ENCODE assay signal across 12 mouse cellular contexts in genomic region chr5:113467765-113468164, GRCm38 (mm10). TPM values are rescaled to one million over a fixed set of nuclear protein-coding genes. Genes with fewer than 3 reads are reported as not detected.
DNase-seq lines count a peak whose midpoint lies in the region; ATAC-seq and TF ChIP-seq lines count a peak whose summit lies in the region.
"Had no signal": no experiment of that assay in that cellular context is flagged by ENCODE, and none has a peak within 500 bp of the region (broad histone marks: within the 10 kb centered on the region; RNA-seq: fewer than 3 reads in every experiment).

No protein-coding gene starts in this region.

- DNase-seq in kidney, adult 2 months: peak; percentile 4
- no peak for DNase-seq in kidney, postnatal 36 days
- peak; percentile 87 for DNase-seq in ZHBTc4 (ENCODE audit: low read depth, low spot score)
- peak; percentile 55 for DNase-seq in embryonic facial prominence, embryonic 14.5 days (ENCODE audit: low spot score)
- no peak for DNase-seq in neural tube, embryonic 11.5 days (ENCODE audit: low spot score)
- DNase-seq in thymus, postnatal 4 days: no peak
- no peak for DNase-seq in adrenal gland, postnatal 36 days
- DNase-seq in cerebellum, postnatal 14 days: no peak
- DNase-seq: heart, postnatal 36 days; right cerebral cortex, postnatal 25 days; thymus, postnatal 36 days had no signal

- TF ChIP-seq CTCF in kidney, adult 2 months (conservative IDR thresholded peaks at IDR 0.05; ENCODE audit: insufficient read depth, insufficient read length, low read depth, low read length): no peak

- H3K27me3 ChIP-seq in kidney, adult 2 months (replicated peaks; ENCODE audit: control insufficient read depth, insufficient read depth, low read length): no peaks in the 10 kb centered on the region
- peaks cover 3% of the 10 kb centered on the region; the same call in 1 of the 2 replicates for H3K27me3 ChIP-seq in embryonic facial prominence, embryonic 14.5 days (replicated peaks; ENCODE audit: control insufficient read depth, insufficient read depth, low read length)
- no peaks in the 10 kb centered on the region for H3K27me3 ChIP-seq in neural tube, embryonic 11.5 days (ENCODE audit: control insufficient read depth, insufficient read depth, low read length)

- H3K4me3 ChIP-seq in kidney, adult 2 months (ENCODE audit: insufficient read depth, low read depth, low read length): no peak overlapping the region
- no peak overlapping the region for H3K4me3 ChIP-seq in embryonic facial prominence, embryonic 14.5 days (ENCODE audit: low read depth, low read length)
- H3K4me3 ChIP-seq in neural tube, embryonic 11.5 days (ENCODE audit: low read depth, low read length): no peak overlapping the region

- H3K4me2 ChIP-seq in embryonic facial prominence, embryonic 14.5 days (ENCODE audit: low read depth, low read length): peak overlapping the region; percentile 30
- peak overlapping the region; percentile 20; the same call in 1 of the 2 replicates for H3K4me2 ChIP-seq in neural tube, embryonic 11.5 days (ENCODE audit: low read depth)

- TF ChIP-seq POLR2A in kidney, adult 2 months (IDR thresholded peaks at IDR 0.05; ENCODE audit: low read depth, low read length): no peak

- ATAC-seq in embryonic facial prominence, embryonic 14.5 days (ENCODE audit: low read depth): no peak
- no peak for ATAC-seq in neural tube, embryonic 11.5 days (ENCODE audit: insufficient read depth, low FRiP score, low TSS enrichment)

- WGBS in kidney, adult 2 months: 3% methylated on average over 8 of the region's 8 CpGs
- 2% methylated on average over 8 of the region's 8 CpGs for WGBS in embryonic facial prominence, embryonic 14.5 days
- 2% methylated on average over 8 of the region's 8 CpGs for WGBS in neural tube, embryonic 11.5 days

- H3K9ac ChIP-seq in embryonic facial prominence, embryonic 14.5 days (ENCODE audit: low read depth, low read length): 0 out of 2 replicates have a peak overlapping the region, but pooled peaks have one; percentile 22
- H3K9ac ChIP-seq in neural tube, embryonic 11.5 days (ENCODE audit: low read length): no peak overlapping the region

- no peaks in the 10 kb centered on the region for H3K4me1 ChIP-seq in kidney, adult 2 months (ENCODE audit: control insufficient read depth, insufficient read depth, low read length)
- H3K4me1 ChIP-seq in embryonic facial prominence, embryonic 14.5 days (ENCODE audit: control insufficient read depth, insufficient read depth, low read length): peaks cover 30% of the 10 kb centered on the region
- peaks cover 14% of the 10 kb centered on the region for H3K4me1 ChIP-seq in neural tube, embryonic 11.5 days (ENCODE audit: control insufficient read depth, insufficient read depth, low read length)

- no peak overlapping the region for H3K27ac ChIP-seq in kidney, adult 2 months (ENCODE audit: insufficient read depth, low read depth, low read length)
- H3K27ac ChIP-seq in embryonic facial prominence, embryonic 14.5 days (replicated peaks; ENCODE audit: low read depth, low read length): peak overlapping the region; percentile 69; the same call in 1 of the 2 replicates
- peak overlapping the region; percentile 27; the same call in 1 of the 2 replicates for H3K27ac ChIP-seq in neural tube, embryonic 11.5 days (ENCODE audit: low read depth, low read length)

- H3K9me3 ChIP-seq in embryonic facial prominence, embryonic 14.5 days (ENCODE audit: control insufficient read depth, low read length): no peaks in the 10 kb centered on the region
- H3K9me3 ChIP-seq in neural tube, embryonic 11.5 days (ENCODE audit: control insufficient read depth, low read length): no peaks in the 10 kb centered on the region

- no peaks in the 10 kb centered on the region for H3K36me3 ChIP-seq in kidney, adult 2 months (ENCODE audit: control insufficient read depth, insufficient read depth, low read length)
- H3K36me3 ChIP-seq in embryonic facial prominence, embryonic 14.5 days (ENCODE audit: control insufficient read depth, insufficient read depth, low read length): no peaks in the 10 kb centered on the region
- no peaks in the 10 kb centered on the region for H3K36me3 ChIP-seq in neural tube, embryonic 11.5 days (ENCODE audit: control insufficient read depth, insufficient read depth, low read length)

RNA-seq across cellular contexts. Expression of gene Wscd2, which starts 22.4 kb away (rescaled TPM):
- 9.0 and 10.1 TPM in 2 replicates for polyA plus RNA-seq in kidney, adult 2 months (2012; rRNA removed)
- polyA plus RNA-seq in embryonic facial prominence, embryonic 14.5 days (2014; fragmentation: Nextera tagmentation; extraction: Ambion mirVana): 6.4 and 8.7 TPM in 2 replicates
- polyA plus RNA-seq in neural tube, embryonic 11.5 days (2014; fragmentation: Nextera tagmentation; extraction: Ambion mirVana): 10.2 and 11.3 TPM in 2 replicates
- total RNA-seq in adrenal gland, postnatal 36 days (2021): 1 to 10 TPM; 2.7 to 4.6 TPM
- total RNA-seq: MEL had no signal

Comparison
In these comparisons a context has a peak if more than half of its experiments do, and no peak if none do; other contexts are left out.
1. DNase-seq: peak in kidney, adult 2 months (single experiment), ZHBTc4 (single experiment) and embryonic facial prominence, embryonic 14.5 days (single experiment); none in kidney, postnatal 36 days (0 of 2), neural tube, embryonic 11.5 days (single experiment), thymus, postnatal 4 days (single experiment), adrenal gland, postnatal 36 days (0 of 2) and cerebellum, postnatal 14 days (0 of 2).